Mouse (Mus musculus): ENCODE results near the gene Dusp16.

Gene Dusp16

DNA sequence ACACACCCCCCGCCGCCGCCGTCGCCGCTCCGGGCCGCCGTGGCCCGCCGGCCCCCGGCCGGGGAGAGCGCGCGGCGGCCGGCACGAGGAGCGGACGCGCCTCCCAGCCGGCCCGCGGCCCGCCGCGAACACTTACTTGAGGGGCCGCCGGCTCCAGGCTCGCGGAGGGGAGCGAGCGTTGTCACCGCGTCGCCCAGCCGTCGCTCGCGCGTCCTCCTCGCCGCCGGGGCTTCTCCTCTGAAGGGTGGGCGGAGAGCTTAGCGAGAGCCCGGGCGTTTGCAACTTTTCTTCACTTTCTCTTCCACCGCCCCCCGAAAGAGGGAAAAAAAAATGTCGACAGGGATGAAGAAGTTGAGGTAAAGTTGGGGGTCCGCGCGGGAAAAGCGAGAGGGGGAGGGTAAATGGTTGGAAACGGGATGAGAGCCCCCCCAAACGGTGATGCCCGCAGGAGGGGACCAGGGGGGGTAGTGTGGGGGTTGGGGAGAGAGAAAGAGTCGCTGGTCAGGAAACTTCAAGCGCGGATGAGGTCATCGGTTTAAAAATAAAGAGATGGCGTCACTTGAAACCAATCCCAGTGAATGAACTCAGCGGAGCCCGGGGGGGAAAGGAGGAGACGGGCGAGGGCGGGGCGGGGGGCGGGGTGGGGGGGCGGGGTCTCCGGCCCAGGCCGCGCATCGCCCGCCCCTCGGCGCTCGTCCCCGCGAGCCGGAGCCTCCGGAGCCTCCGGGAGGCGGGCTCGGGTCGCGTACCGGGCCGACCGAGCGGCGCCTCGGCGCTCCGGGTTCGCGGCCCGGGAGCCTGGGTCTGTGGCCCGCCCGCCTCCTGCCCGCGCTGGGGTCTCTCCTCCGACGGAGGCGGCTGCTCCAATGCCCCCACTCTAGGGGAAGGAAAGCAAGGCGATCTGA, at the start of gene Dusp16:
TSS of gene Dusp16 (minus strand) at position 485 of the 905 bp plus-strand sequence.
- no peak for DNase-seq (ENCODE audit: extremely low read depth, low read depth, low spot score)

DNA sequence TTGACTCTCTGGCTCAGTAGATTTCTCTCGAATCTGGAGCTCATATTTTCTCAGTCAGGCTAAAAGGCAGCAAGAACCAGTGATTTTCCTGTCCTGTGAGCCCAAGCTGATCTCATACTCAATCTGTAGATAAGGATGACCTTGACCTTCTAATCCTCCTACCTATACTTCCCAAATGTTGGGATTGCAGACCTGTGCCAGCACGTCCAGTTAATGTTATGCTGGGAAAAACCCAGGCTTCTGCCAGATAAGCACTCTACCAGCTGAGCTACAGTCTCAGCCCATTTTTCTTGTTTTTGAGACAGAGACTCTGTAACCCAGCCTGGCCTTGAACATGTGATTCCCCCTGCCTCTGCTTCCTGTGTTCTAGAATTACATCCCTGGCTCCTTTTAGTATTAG, 47.9 kb upstream of the Dusp16 start:
- DNase-seq (ENCODE audit: extremely low read depth, low read depth, low spot score), result no peak

DNA sequence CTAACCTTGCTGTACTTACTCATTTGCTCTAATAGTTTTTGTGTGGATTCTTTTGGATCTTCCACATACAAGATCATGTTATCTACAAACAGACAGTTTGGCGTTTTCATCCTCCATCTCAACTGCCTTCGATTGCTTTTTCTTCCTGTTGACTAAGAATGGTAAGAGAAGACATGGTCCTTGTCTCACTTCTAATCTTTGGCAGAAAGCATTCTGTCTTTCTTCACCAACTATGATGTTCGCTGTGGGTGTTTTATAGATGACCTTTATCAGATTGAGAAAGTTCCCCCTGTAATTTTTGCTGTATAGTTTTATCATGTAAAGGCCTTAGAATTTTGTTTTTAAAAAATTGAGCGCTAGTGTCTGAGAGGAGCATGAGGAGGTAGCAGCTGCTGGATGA, 45.7 kb upstream of the Dusp16 start:
- no peak for DNase-seq (ENCODE audit: extremely low read depth, low read depth, low spot score)

DNA sequence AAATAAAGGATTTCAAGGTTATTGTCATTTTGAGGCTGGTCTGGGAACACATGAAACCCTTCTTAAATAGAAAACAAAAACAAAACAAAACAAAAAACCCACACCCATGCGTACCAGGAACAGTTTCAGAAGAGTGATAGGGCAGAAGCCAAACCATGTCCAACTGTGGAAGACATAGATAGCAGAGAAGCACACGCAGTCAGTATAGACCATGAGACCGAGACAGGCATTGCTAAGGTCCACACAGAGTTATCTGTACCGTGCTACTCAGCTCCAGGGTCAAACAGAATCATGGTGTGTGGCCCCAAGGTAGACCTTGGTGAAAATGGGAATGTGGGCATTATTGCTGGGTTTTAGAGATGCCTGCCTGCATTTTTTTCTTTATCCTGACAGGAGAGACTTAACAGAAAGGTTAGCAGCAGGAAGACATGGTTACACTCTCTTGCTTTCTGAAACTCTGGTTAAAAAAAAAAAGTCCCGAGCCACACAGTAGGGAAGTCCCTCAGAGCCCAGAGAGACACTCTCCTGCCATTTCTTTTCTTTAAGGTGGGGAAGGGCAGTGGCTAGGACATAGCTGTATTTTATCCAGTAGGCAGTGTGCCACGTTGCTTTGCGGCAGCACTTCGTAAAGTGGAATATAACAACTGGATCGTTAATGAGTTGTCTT, 42.3 kb upstream of the Dusp16 start:
- no peak for DNase-seq (ENCODE audit: extremely low read depth, low read depth, low spot score)

DNA sequence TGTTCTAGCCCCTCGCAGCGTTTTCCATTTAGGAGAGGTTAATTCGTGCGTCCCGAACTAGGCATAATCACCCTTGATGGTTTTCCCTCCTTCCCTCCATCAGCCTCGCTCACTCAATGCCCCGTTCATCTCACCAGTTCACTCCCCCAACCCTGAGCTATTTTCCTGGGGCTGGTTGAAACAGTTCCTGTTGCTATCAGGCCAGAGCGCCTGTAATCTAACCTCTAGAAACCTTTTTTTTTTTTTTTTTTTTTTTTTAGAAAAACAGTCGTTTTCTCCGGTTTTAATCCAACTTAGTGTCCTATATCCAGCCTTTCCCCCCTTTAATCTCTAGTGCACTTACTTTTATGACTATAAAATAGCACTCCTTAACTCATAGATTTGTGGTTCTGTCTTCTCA, 38.4 kb upstream of the Dusp16 start:
- DNase-seq (ENCODE audit: extremely low read depth, low read depth, low spot score), result no peak

DNA sequence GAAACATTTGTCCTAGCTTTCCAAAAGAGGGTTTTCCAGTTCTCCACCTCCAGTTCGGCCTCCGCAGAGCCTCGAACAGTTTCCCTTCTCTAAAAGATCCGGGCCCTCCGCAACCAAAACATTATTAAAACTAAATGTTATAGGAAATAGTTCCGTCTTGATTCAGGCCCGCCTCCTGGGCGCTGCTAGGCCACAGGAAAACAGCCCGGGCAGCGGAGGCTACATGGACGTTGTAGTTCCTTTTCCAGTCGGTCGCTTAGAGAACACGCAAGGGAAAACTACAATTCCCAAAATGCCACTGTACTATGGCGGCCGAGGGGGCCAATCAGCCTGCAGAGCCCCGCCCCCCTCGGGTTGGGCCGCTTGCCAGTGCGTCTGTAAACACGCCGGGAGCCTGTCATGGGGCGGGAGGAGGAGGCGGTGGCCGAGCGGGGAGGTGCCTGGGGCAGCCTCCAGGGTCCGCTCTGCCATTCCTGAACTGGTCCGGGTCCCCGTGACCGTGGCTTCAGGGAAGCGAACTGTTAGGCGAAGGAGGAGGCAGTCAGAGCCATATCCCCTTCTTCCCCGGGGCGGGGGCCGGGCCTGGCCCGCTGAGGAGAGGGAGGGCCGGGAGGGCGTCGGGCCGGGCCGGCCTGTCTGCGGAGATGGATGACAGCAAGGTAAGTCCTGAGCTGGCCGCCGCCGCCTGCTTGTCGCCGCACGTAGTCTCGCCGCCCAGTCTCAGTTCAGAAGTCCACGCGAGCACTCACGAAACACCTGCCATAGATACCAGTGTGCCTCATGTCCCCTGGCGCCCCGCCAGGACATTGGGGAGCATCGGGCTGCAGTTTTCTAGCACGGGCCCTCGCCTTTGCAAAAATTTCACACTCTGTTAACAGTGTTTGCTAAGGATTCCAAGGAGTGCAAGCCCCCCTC, 37.6 kb upstream of the Dusp16 start, which contains the start of gene Crebl2:
TSS of gene Crebl2 (plus strand) at position 369 of the 915 bp plus-strand sequence.
- peak; percentile 84 for DNase-seq (ENCODE audit: extremely low read depth, low read depth, low spot score)

DNA sequence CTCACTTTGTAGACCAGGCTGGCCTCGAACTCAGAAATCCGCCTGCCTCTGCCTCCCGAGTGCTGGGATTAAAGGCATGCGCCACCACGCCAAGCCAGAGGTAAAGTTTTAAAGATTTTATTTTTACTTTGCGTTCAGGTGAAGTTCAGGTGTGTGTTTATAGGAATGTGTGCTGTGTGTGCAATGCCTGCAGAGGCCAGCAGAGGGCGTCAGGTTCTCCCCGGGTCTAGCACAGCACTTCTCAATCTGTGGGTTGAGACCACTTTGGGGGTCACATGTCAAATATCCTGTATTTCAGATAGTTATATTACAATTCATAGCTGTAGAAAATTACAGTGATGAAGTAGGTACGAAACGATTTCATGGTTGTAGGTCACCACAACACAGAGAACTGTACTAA, 30.4 kb upstream of the Dusp16 start:
- DNase-seq (ENCODE audit: extremely low read depth, low read depth, low spot score), result no peak

DNA sequence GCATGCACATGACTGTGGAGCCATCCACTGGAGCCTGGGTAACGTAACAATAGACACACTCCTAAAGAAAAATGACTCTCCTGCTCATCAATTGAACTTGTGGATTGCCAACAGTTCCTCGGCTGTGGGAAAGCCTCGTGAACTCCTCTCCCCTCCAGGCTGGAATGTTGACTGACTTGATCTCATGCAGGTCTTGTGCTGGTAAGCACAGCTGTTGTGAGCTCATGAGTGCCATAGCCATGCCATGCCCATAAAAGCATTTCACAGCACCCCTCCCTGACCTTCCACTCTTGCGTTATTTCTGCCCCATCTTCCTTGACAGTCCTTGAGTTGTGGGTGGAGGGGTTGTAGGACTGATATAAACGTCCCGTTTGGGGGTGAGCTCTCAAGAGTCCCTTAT, 28.0 kb upstream of the Dusp16 start:
- no peak for DNase-seq (ENCODE audit: extremely low read depth, low read depth, low spot score)

DNA sequence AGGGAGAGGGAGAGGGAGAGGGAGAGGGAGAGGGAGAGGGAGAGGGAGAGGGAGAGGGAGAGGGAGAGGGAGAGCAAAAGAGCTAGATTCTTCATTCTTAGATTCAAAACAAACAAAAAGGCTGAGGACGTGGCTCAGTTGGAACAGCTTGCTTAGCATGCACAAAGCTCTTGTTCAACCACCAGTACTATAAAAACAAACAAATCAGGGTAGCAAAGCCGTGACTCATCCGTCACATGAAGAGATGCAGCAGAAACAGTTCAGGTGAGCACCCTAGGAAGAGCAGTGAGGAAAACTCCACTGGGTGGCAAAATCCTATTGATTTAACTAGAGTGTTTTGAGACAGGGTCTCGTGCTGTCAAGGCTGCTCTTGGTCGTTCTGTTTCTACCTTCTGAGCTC, 27.3 kb upstream of the Dusp16 start:
- no peak for DNase-seq (ENCODE audit: extremely low read depth, low read depth, low spot score)

DNA sequence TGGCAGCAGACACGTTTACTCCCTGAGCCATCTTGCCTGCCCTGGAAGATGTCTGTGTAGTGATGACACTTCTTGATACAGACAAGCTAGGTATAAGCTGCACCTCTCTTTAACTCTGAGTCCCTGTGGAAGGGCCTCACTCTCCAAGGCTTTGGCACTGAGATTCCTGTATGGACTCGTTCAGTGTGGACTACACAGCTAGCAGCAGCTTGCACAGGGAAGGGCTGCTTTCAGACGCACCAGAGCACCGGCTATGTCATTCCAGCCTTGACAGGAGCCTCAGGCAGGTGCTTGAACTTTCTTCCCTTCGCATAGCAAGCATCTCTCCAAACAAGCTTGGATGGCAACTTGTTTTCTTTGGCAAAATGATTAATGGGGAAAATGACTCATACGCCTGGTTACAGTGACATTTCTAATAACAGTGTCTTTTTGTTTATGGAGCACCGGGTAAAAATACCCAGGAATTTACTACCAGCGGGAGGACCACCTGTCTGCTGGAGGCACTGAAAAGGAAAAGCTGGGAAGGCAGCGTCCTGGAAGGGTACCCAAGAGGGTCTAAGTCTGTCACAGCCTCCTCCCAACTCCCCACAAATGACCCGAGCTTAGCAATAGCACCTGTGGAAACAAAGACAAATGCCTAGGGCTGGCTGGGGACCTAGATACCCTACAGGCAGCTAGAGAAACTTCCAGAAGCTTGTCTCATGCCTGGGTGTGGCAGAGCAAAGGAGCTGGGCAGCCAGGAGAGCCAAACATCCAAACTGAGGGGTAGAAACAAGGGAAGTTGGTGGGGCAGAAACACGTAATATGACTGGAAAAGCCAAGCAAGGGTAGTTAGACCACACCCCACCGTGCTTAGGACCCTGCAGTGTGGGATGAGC, 24.9 kb upstream of the Dusp16 start:
- DNase-seq (ENCODE audit: extremely low read depth, low read depth, low spot score), result no peak

DNA sequence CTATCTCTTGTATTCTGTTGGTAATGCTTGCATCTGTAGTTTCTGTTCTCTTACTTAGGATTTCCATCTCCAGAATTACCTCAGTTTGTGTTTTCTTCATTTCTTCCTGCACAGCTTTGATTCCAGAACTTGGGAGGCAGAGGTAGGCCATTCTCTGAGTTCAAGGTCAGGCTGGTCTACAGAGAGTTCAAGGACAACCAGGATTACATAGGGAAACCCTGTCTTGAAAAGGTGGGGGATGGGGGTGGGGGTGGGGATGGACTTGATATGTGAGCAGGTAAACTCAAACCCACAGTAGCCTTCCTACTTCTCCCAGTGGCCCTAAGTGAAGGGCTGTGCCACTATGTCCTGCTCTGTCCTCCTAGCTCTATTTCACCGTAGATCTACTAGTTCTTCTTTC, 20.6 kb upstream of the Dusp16 start:
- no peak for DNase-seq (ENCODE audit: extremely low read depth, low read depth, low spot score)

DNA sequence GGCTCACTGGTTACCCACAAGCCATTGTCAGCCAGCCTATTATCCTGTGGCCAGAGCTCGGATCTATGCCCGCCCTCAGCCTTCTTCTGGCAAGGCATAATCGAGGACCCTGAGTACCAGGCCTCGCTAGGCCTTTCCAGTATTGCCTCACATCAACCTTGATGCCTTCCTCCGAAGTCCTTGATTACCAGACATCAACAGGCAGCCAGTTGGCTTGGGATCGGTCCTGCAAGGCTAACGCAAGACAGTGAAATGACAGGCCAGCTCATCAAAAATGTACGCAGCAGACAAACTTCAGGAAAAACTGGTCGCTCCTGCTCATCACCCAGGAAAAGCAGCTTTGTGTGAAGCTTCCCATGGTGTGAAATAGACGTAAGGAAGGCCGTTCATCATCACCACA, 15.4 kb upstream of the Dusp16 start:
- peak; percentile 92 for DNase-seq (ENCODE audit: extremely low read depth, low read depth, low spot score)

DNA sequence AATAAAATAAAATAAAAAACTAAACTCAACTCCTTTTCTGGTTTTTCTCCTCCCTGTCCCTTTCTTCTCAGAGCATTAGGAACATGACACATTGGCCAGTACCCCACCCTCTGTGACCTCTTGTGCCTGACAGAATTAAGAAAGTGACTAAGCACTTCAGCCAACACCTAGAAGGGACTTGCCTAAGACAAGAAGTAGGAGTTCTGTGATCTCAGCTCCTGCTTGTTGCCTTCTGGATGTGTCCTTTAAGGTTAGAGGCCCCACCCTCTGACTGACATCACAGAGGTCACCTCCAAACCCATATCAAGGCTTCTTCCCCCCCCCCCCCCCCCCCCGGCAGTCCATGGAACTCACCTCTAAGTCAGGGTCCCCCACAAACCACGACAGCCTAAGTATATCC, 14.7 kb upstream of the Dusp16 start:
- DNase-seq (ENCODE audit: extremely low read depth, low read depth, low spot score), result no peak

DNA sequence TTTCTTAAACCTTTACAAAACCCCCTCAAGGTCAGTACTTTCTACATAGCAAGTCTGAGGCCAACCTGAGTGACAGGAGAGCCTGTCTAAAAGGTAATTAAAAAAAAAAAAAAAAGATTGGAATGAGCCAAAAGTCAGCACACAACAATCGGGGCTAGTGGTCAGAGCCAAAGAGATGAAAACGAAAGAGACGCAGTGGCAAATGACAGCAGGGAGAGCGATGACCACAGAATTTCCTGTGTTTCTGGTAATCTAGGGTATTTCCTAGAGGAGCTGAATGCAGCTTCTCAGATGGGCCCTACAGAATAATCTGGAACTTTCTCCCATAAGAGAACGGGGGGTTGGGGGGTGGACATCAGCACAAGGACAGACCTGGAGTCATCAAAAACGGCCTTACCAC, 13.7 kb upstream of the Dusp16 start:
- DNase-seq (ENCODE audit: extremely low read depth, low read depth, low spot score), result no peak

DNA sequence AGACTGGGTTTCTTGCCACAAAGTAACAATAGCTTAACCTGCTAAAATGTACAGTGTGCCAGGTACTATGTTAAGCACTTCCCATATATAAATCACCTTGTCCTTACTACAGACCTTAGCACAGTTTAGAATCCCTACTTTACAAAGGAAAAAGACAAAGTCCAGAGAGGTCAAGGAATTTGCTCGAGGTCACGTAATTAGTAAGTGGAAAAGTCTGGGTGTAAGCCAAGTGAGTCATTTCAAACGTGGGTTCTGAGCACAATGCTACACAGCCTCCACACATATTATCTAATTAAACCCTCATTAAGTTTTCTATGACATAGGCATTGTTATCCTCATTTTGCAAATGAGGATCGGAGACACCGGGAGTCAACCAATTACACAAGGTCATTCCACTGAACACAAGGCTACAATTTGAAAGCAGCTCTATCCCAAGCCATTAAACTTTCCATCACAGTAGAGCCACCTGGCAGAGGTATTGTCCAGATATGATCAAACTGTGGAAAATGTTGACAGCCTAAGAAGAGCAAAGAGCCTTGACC, 12.4 kb upstream of the Dusp16 start:
- no peak for DNase-seq (ENCODE audit: extremely low read depth, low read depth, low spot score)

DNA sequence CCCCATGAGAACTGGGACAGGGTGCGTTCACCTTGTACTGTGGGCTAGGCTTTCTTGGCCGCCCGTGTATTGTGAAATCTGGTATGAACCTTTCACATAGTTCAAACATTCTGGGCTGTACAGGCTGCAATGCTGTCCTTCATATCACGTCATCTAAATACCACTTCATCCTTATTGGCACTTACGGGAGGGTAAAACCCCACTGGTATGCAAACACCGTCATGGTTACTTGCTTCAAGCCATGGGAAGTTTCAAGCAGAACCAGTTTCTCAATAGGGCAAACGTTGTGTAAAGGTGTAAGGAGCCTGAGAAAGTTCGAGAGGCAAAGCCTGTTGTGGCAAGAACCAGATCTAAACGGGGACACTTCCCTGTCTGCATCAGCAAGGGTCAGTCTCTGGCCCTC, 10.2 kb upstream of the Dusp16 start:
- peak; percentile 100 for DNase-seq (ENCODE audit: extremely low read depth, low read depth, low spot score)

DNA sequence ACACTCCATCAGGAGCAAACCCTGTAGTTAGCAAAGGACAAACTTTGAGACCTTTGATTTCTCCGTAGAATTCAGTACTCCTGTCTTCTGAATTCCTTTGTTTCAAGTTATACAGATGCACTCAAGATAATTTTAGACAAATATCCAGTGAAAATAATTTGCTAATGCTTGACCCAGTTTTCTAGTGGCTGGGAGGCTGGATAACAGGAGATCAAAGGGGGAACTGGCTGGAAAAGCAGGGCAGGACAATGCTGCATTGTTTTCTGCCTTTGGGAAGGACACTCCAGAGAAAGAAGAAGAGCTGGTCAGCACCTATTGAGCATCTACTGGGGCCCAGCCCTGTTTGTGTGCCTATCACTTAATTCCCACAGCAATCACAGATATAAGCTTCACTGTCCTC, 9.1 kb upstream of the Dusp16 start:
- DNase-seq (ENCODE audit: extremely low read depth, low read depth, low spot score), result no peak

DNA sequence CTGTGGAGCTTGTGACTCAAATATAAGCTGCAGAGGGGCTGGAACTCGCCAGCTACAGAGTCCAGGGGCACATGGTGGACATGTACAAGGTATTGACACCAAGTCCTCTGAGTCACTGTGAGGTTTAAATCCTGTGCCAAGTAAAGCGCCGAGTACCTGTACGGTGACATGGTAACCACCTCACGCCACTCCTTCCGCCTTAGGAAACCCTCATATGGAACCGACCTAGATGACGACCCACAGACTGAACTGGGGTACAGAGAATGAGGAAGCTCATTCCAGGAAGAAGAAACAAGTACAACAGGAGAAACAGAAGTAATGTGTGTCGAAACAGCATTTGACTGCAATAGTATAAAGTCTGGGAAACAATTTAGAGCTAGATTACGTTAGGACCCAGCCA, 3.9 kb upstream of the Dusp16 start:
- no peak for DNase-seq (ENCODE audit: extremely low read depth, low read depth, low spot score)

DNA sequence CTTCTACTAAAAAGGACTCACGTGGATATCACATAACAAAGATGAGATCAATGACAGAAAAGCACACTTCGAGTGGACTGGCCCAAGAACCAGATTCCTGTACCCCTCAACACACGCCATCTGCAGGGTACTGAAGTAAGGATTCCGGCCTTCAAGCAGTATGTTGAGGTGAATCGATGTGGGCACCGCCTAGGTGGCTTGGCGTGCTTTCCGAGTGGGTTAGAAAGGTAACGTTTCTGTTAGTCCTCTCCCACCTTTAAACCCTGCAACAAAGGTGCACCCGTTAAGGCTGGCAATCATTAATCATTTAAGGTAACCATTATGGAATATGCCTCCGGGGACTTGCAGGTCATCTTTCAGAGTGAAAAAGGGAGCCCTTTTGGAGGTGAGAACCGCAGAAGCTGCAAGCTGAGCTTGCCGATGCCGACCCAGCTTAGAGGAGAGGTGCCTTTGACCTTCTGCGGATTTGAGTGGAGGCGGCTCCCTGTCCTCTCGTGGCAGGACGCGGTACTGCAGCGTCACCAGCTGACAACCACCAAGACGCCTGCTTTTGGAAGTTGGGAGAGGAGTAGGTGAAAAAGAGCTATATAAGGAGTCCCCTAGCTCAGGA, 1.6 kb upstream of the Dusp16 start:
- DNase-seq (ENCODE audit: extremely low read depth, low read depth, low spot score), result no peak

Data from fat pad, adult 2 months (tissue).